Mouse (Mus musculus) lung, adult 2 months (tissue): ENCODE data around the gene Gusb. TPM values are rescaled to one million over a fixed set of nuclear protein-coding genes. Genes with fewer than 3 reads are reported as not detected.
A peak's percentile ranks its signal among the peaks of the same experiment; 100 is the strongest.
"Not testable (repeated sequence)": the region's sequence is repeated elsewhere in the genome, so short reads cannot be mapped to it uniquely, and the experiment has no call there.

Experiments used
- DNase-seq: peaks from one replicate; pipeline ENCODE4 v3.0.0; 2022
- H3K4me1 ChIP-seq: fragments of 200-500 bp; 2 replicates; pipeline ENCODE4 v1.6.1; 2011; ENCODE audit warnings: low read length; ENCODE audit not compliant: control insufficient read depth, insufficient read depth
- H3K4me3 ChIP-seq: fragments of 200-500 bp; replicated peaks from 2 replicates; pipeline ENCODE3; 2011; ENCODE audit warnings: low read depth, mild to moderate bottlenecking, control low read depth, low read length; ENCODE audit errors: extremely low read depth
- CTCF ChIP-seq: fragments of 200-500 bp; IDR thresholded peaks from 2 replicates; pipeline ENCODE4 v1.5.1; 2011; ENCODE audit warnings: mild to moderate bottlenecking, low read length, control low read depth; ENCODE audit not compliant: insufficient read depth
- POLR2A ChIP-seq: fragments of 200-500 bp; IDR thresholded peaks from 2 replicates; pipeline ENCODE4 v1.6.1; 2011; ENCODE audit warnings: low read depth, mild to moderate bottlenecking, control low read depth, low read length, borderline replicate concordance; ENCODE audit errors: extremely low read depth
- WGBS: fragments of 180-500 bp; shearing (Covaris S2); methylation state at CpG from one replicate; pipeline ENCODE4 v1.1.7; 2018; 5-methylcytosine and 5-hydroxymethylcytosine counted together
- polyA plus RNA-seq: library from polyadenylated mRNA; depleted of rRNA; stranded (reverse); fragments of >200 nt; gene quantifications from 2 replicates; pipeline ENCODE4 v1.2.3, GENCODE M21; 2012

Gusb gene
- polyA plus RNA-seq, 1 experiment: 44.8 TPM

DNA sequence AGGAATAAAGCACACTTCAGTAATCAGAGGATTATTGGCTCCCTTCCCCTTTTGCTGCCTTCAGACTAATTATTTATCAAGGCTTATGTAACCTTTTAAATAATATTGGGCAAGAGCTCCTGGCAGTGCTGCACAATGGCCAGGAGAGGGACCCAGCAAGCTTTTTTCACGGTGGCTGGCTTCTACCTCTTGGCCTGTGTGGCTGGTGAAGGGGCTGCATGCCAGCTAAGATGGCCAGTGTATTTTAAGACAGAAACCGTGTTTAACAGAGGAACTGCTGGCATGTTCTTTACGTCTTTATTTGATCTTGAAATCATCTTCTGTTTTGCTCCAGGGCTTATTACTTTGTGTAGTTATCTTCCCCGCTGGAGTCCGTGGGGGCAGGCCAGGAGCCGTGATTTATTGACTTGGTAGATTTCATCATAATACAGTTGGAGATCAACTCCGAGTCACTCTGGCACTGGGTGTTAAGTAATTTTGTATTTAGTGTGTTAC lies 41.4 kb upstream of the Gusb start:
- TF ChIP-seq POLR2A (no peak), CTCF (peak; percentile 67)
- no peak for DNase-seq
- 0 out of 2 replicates have a peak, but pooled peaks cover 4% of the 10 kb centered on the region for H3K4me1 ChIP-seq
- 46% methylated on average over 7 of the region's 7 CpGs for WGBS
- H3K4me3 ChIP-seq: no peak overlapping the region

DNA sequence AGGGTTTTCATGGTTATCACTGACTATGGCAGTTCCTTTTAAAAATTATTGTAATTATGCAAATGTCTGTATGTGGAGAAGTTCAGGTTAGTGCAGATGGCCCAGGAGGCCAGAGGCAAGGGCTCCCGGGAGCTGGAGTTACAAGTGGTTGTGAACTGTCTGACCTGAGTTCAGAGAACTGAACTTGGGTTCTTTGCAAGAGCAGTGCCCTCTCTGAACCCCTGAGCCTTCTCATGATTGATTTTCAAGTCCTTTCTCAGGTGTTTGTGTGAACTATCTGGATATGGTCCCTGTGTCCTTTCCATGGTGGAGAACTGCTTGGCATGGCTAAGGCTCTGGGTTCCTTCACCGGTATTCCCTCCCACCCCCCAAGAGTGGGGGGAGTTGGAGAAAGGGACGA lies 40.9 kb upstream of the Gusb start:
- H3K4me1 ChIP-seq: 0 out of 2 replicates have a peak, but pooled peaks cover 4% of the 10 kb centered on the region
- H3K4me3 ChIP-seq: no peak overlapping the region
- DNase-seq: no peak
- TF ChIP-seq CTCF: no peak
- no peak for TF ChIP-seq POLR2A
- WGBS: 72% methylated on average over 3 of the region's 3 CpGs

DNA sequence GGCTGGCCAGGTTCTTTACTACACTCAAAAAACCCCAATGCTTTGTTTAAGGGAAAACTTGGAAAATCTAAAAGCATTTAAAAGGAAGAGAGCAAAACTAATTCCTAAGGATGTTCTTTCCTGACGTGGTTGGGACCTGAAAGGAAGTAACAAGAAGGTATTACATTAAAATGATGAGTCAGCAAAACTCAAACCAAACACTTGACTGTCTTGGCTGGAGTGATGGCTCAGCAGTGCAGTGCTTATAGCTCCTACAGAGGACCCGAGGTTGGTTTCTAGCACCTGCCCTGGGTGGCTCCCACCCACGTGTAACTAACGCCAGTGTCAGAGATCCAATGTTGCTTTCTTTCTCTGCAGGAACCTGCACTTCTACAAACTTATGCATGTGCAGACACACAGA lies 38.4 kb upstream of the Gusb start:
- no peak for TF ChIP-seq POLR2A
- TF ChIP-seq CTCF: no peak
- Histone ChIP-seq H3K4me1 (0 out of 2 replicates have a peak, but pooled peaks cover 4% of the 10 kb centered on the region), H3K4me3 (no peak overlapping the region)
- 72% methylated on average over 4 of the region's 4 CpGs for WGBS
- DNase-seq: no peak

DNA sequence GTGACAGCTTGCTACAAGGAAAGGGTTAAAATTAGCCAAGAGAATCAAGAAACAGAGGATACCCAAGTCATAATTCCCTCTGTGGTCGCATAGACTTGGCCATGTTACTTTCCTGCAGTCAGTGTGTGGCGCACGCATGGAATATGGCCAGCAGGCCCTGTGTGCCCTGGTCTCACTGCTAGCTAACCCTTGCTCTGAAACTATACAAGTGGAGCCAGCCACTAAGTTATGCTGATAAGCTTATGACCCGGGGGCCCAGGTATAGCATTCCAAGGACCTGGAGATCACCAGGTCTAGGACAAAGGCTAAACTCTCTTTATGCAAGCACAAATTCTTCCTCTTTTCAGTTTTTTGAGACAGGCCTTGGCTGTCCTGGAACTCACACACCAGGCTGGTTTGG lies 37.9 kb upstream of the Gusb start:
- TF ChIP-seq CTCF (no peak), POLR2A (no peak)
- 0 out of 2 replicates have a peak, but pooled peaks cover 4% of the 10 kb centered on the region for H3K4me1 ChIP-seq

DNA sequence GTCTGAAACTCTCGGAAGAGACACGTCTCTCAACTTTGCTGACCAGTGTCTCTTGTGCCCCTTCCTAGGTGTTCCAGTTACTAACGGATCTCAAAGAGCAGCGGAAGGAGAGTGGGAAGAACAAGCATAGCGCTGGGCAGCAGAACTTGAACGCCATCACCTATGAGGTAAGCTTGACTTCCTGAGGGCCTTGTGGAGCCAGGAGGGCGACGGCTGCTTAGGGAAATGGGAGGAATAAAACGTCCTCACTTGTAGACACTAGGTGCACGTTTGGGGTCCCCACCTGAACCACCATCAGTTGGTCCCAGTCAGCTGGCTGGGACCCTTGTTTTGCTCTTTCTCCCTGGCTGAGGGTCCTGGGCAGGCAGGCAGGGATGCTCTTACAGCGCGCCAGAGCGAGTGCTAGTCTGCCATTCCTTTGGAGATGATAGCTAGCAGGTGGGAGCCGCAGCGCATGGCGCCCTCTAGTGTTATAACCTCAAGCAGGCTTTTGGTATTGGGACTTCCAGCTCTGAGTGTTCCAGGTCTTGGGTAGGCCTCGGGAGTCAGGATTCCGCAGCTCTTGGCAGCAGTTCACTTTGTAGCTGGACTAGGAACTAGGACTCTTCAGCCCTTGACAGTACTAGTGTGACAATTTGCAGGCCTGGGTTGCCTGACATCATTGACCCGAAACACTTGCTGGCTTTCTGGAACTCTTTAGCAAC lies 35.1 kb upstream of the Gusb start:
- DNase-seq: peak; percentile 44
- WGBS: 70% methylated on average over 19 of the region's 19 CpGs
- TF ChIP-seq CTCF: peak; percentile 81
- TF ChIP-seq POLR2A: no peak
- Histone ChIP-seq H3K4me3 (no peak overlapping the region), H3K4me1 (no peaks in the 10 kb centered on the region)

More for the DNA sequence above, 37.9 kb upstream of the Gusb start:
- DNase-seq: no peak
- H3K4me3 ChIP-seq: no peak overlapping the region
- WGBS: 87% methylated on average over 4 of the region's 4 CpGs

DNA sequence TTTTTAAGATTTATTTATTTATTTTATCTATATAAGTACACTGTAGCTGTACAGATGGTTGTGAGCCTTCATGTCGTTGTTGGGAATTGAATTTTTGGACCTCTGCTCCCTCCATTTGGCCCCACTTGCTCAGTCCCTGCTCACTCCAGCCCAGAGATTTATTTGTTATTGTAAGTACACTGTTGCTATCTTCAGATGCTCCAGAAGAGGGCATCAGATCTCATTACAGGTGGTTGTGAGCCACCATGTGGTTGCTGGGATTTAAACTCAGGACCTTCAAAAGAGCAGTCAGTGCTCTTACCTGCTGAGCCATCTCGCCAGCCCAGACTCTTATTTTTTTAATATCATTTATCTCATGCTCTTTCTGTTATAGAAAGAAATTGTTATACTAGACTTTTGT lies 33.5 kb upstream of the Gusb start:
- 65% methylated on average over 2 of the region's 2 CpGs for WGBS
- H3K4me1 ChIP-seq, H3K4me3 ChIP-seq, DNase-seq: not testable (repeated sequence)

DNA sequence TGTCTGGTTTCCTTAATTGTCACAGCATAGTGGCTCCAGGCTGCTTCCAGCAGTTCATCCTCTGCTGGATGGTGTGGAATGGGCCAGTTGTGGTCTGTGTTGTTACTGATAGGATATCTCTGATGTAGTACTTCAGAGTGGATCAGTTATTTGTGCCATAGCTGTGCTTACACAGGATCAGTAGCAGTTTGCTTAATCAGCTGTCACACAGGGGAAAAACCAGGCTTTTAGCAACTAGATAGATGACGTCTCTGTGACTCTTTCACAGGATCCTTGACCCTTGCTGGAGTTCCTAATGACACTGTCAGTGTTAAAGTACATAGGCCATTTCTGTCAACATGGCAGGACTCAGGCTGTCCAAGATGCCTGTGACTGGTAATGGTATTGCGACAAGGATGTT lies 31.0 kb upstream of the Gusb start:
- DNase-seq: no peak
- WGBS: 72% methylated on average over 2 of the region's 2 CpGs
- Histone ChIP-seq H3K4me1 (peaks cover 3% of the 10 kb centered on the region; the same call in 1 of the 2 replicates), H3K4me3 (no peak overlapping the region)
- TF ChIP-seq POLR2A (no peak), CTCF (no peak)

DNA sequence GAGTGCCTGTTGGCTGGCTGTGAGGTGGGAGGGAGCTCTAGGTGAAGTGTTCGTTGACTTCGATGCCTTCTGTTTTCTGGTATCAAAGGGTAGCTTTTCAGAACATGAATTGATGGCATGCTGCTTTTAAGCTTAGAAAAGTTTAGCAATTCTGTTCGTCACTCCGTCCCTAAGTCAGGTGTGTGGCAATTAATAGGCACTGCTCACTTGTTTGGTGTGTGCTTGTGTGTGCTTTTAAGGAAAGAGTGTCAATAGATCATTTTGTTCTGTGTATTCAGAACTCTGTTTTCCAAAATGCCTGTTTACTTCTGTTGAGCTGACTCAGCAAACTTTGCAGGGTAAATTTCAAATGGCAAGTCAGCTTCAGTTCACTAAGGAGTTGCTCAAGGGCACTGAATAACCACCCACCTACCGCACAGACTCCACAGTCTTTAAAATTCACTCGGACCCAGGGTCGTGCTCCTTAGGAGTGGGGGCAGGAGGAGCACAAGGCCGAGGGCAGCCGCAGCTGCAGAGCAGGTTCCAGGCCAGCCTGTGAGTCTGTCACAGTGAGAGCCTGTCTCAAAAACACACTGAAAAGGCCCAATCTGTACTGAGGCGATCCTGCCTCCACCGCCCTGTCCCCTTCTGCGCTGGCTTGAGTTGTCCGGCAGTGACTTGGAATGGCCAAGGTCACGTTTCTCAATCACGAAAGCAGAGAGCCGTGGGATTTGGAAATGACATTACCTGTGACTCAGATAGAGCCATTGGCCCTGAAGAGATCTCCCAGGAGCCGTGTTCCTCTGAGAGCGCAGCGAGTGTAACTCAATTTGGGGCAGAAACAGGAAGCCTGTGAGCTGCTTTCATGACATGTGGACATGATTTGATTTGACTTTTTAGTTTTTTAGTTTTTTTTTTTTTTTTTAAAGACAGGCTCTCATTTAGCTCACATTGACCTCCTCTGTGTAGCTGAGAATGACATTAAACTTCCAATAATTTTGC lies 28.9 kb upstream of the Gusb start:
- 91% methylated on average over 19 of the region's 19 CpGs for WGBS
- H3K4me3 ChIP-seq: no peak overlapping the region
- H3K4me1 ChIP-seq: peaks cover 3% of the 10 kb centered on the region; the same call in 1 of the 2 replicates
- DNase-seq: no peak
- TF ChIP-seq POLR2A: no peak
- TF ChIP-seq CTCF: no peak

DNA sequence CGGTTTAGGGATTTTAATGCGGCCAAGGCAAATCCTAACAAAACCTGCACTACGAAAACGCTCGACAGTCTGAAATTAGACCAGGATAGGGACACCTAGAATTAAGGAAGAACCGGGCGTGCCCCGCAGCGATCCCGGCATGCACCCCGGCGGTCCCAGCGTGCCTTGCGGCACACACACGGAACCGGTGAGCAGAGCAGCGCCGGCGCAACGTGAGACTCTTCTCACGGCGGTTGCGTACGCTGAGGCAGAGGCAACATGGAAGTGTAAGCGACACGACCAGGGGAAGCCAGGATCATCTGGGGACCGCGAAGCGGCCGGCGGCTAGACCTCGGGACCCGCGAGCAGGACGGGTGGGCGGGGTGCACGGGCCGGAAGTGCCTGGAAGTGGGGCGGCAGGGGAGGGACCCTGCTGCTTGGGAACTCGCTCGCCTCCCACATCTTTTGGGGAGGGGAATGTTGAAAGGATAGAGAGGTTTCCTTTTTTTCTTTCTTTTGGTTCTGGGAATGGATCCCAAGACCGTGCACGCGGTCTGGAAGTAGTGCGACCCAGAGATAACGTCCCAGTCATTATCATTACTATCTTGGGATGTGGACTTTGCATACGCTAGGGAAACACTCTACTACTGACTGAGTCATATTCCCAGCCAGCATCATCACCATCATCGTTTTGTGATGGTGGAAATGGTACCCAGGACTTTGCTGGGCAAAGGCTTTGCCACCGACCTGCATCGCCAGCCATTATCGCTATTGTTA lies 26.5 kb upstream of the Gusb start, which contains the start of the genes Asl and Crcp:
TSS of gene Asl (minus strand) at position 106 of the 756 bp plus-strand sequence.
TSS of gene Crcp (plus strand) at position 149 of the 756 bp plus-strand sequence.
- 2% methylated on average over 51 of the region's 51 CpGs for WGBS
- Histone ChIP-seq H3K4me3 (peak within 1 kb of the TSS; percentile 72), H3K4me1 (peaks cover 3% of the 10 kb centered on the region; the same call in 1 of the 2 replicates)
- DNase-seq: peak; percentile 87
- TF ChIP-seq POLR2A: peak; percentile 83; the same call in 1 of the 2 replicates
- TF ChIP-seq CTCF: no peak
